Mouse (Mus musculus): ENCODE data around the gene Oxct1. TPM values are rescaled to one million over a fixed set of nuclear protein-coding genes. Genes with fewer than 3 reads are reported as not detected.

Oxct1 gene
- polyA plus RNA-seq, 1 experiment from 2014 or later, result 279 TPM

GRCm38 (mm10) chr15:4042423-4042822, 16.2 kb downstream of the Oxct1 start:
- Histone ChIP-seq H3K36me3 (peaks cover 36% of the 10 kb centered on the region), H3K27me3 (no peaks in the 10 kb centered on the region), H3K9me3 (no peaks in the 10 kb centered on the region), H3K27ac (no peak overlapping the region), H3K4me3 (no peak overlapping the region), H3K4me2 (no peak overlapping the region), H3K4me1 (no peaks in the 10 kb centered on the region), H3K9ac (no peak overlapping the region)
- no peak for ATAC-seq (ENCODE audit: insufficient number of reproducible peaks, low FRiP score, low TSS enrichment, low read depth)
- 60% methylated on average over 3 of the region's 3 CpGs for WGBS

DNA sequence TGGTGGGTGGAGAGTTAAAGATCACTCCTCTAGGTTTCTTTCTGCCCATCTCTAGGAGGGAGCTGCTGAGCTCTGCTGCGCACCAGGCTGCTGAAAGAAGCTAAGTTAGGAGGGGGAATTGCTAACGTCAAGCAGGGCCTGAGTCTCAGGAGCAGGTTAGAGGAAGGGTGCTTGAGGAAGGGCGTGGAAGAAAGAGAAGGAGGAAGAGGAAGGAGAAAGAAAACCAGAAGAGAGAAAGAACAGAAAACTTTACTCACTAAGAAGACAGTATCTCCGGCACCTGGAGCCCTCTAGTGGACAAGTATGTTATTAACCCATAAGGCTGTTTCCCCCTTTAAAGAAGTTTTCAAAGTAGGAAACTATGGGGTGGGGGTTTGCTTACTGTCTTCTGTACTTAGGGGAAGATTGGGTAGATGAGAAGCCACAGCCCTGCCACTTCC, 16.9 kb downstream of the Oxct1 start:
- no peaks in the 10 kb centered on the region for H3K9me3 ChIP-seq
- ATAC-seq (ENCODE audit: insufficient number of reproducible peaks, low FRiP score, low TSS enrichment, low read depth), result no peak
- WGBS, result 25% methylated on average over 4 of the region's 4 CpGs
- no peaks in the 10 kb centered on the region for H3K27me3 ChIP-seq
- no peak overlapping the region for H3K4me3 ChIP-seq
- H3K27ac ChIP-seq, result no peak overlapping the region
- H3K36me3 ChIP-seq, result peaks cover 35% of the 10 kb centered on the region
- H3K4me2 ChIP-seq, result no peak overlapping the region
- no peak overlapping the region for H3K9ac ChIP-seq
- no peaks in the 10 kb centered on the region for H3K4me1 ChIP-seq

GRCm38 (mm10) chr15:4056627-4057026, 30.4 kb downstream of the Oxct1 start:
- H3K27ac ChIP-seq, result no peak overlapping the region
- no peaks in the 10 kb centered on the region for H3K27me3 ChIP-seq
- ATAC-seq (ENCODE audit: insufficient number of reproducible peaks, low FRiP score, low TSS enrichment, low read depth), result no peak
- no peaks in the 10 kb centered on the region for H3K4me1 ChIP-seq
- no peak overlapping the region for H3K4me2 ChIP-seq
- H3K36me3 ChIP-seq, result peaks cover 39% of the 10 kb centered on the region
- no peak overlapping the region for H3K4me3 ChIP-seq
- WGBS, result 23% methylated on average over 5 of the region's 5 CpGs
- no peaks in the 10 kb centered on the region for H3K9me3 ChIP-seq
- no peak overlapping the region for H3K9ac ChIP-seq

DNA sequence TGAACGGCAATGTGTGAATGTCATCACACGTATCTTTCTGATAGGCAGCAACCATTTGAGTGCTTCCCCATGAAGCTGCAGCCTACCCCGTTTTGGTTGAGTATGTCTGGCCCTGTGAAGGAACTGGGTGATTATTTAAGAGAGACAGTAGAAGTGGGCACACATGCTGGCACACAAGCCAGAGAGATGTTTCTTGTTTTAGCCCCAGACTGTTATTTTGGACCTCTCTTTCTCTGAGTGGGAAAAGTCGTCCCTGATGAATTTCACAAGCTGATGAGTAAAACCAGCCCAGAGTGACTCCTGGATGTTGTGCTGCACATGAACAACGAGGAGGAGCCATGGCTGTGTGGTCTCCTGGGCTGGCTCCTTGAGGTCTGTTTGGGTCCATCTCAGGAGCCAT, 37.4 kb downstream of the Oxct1 start:
- whole genome bisulfite sequencing, result 84% methylated on average over 5 of the region's 5 CpGs
- H3K27ac ChIP-seq, result no peak overlapping the region
- no peak overlapping the region for H3K4me2 ChIP-seq
- no peaks in the 10 kb centered on the region for H3K27me3 ChIP-seq
- no peak overlapping the region for H3K9ac ChIP-seq
- no peak for ATAC-seq (ENCODE audit: insufficient number of reproducible peaks, low FRiP score, low TSS enrichment, low read depth)
- no peaks in the 10 kb centered on the region for H3K4me1 ChIP-seq
- peaks cover 40% of the 10 kb centered on the region; the same call in 1 of the 2 replicates for H3K36me3 ChIP-seq
- H3K9me3 ChIP-seq, result no peaks in the 10 kb centered on the region
- no peak overlapping the region for H3K4me3 ChIP-seq

DNA sequence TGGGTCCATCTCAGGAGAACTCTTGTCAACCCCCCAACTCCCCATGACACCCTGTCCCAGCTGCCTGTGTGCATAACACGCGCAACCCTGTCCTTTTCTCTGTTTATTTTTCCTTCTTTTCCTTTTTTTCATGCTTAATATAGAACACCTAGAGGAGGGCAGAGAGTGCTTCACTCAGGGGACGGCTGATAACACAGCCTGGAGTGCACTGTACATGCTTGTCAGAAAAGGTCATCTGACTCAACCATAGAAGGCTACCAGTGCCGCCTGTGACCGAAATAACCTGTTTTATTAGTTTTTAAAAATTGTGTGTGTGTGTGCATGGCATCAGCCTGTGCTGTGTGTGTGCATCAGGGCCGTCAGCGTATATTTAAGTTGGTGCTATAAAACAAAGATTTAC, 37.8 kb downstream of the Oxct1 start:
- no peak overlapping the region for H3K27ac ChIP-seq
- H3K9me3 ChIP-seq, result no peaks in the 10 kb centered on the region
- no peak overlapping the region for H3K9ac ChIP-seq
- 79% methylated on average over 7 of the region's 7 CpGs for whole genome bisulfite sequencing
- no peaks in the 10 kb centered on the region for H3K27me3 ChIP-seq
- no peaks in the 10 kb centered on the region for H3K4me1 ChIP-seq
- no peak overlapping the region for H3K4me3 ChIP-seq
- no peak for ATAC-seq (ENCODE audit: insufficient number of reproducible peaks, low FRiP score, low TSS enrichment, low read depth)
- peaks cover 39% of the 10 kb centered on the region; the same call in 1 of the 2 replicates for H3K36me3 ChIP-seq
- no peak overlapping the region for H3K4me2 ChIP-seq

- no peaks in the 10 kb centered on the region for H3K27me3 ChIP-seq
- no peaks in the 10 kb centered on the region for H3K9me3 ChIP-seq
- peaks cover 32% of the 10 kb centered on the region; the same call in 1 of the 2 replicates for H3K36me3 ChIP-seq
- 89% methylated on average over 5 of the region's 5 CpGs for WGBS
- no peak overlapping the region for H3K4me3 ChIP-seq
- no peak overlapping the region for H3K27ac ChIP-seq
- H3K9ac ChIP-seq, result no peak overlapping the region
- H3K4me1 ChIP-seq, result no peaks in the 10 kb centered on the region
- ATAC-seq (ENCODE audit: insufficient number of reproducible peaks, low FRiP score, low TSS enrichment, low read depth), result no peak
- no peak overlapping the region for H3K4me2 ChIP-seq
Observed at GRCm38 (mm10) chr15:4064694-4065093, 38.5 kb downstream of the Oxct1 start.

DNA sequence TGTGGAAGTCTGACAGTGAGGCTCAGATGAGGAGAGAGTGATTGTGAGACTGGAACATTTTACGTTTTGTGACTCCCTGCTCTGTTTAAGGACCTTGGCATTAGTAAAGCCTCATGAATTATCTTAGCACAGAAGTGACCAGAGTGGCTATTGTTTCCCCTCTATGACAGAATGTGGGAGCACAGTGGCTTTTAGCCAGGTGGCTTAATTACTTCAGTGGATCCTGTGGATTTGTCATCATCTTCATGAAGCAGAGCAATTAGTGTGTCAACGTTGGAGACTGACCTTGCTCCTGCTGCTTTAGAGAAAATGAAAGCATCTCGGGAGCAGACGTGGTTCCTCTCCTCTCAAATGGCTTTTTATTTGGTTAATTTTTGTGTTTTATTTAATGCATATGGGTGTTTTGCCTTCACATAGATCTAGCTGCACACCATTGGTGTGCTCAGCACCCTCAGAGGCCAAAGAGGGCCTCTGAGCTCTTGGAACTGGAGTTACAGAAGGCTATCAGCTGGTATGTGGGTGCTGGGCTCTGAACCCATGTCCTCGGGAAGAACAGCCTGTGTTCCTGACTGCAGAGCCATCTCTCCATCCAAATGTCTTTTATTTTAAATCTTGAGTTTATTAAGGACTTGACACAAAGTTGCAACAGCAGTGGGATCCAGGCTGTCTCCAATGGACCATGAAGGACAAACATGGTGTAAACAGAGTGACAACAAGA, 41.2 kb downstream of the Oxct1 start:
- Histone ChIP-seq H3K27ac (no peak overlapping the region), H3K9me3 (no peaks in the 10 kb centered on the region), H3K27me3 (no peaks in the 10 kb centered on the region), H3K4me1 (no peaks in the 10 kb centered on the region), H3K4me3 (no peak overlapping the region), H3K36me3 (peaks cover 24% of the 10 kb centered on the region; the same call in 1 of the 2 replicates), H3K9ac (no peak overlapping the region), H3K4me2 (no peak overlapping the region)
- whole genome bisulfite sequencing, result 68% methylated on average over 5 of the region's 5 CpGs
- no peak for ATAC-seq (ENCODE audit: insufficient number of reproducible peaks, low FRiP score, low TSS enrichment, low read depth)

- no peaks in the 10 kb centered on the region for H3K4me1 ChIP-seq
- no peak overlapping the region for H3K27ac ChIP-seq
- H3K9ac ChIP-seq, result no peak overlapping the region
- 91% methylated on average over 4 of the region's 4 CpGs for WGBS
- no peaks in the 10 kb centered on the region for H3K27me3 ChIP-seq
- H3K4me3 ChIP-seq, result no peak overlapping the region
- no peaks in the 10 kb centered on the region for H3K9me3 ChIP-seq
- ATAC-seq (ENCODE audit: insufficient number of reproducible peaks, low FRiP score, low TSS enrichment, low read depth), result no peak
- H3K36me3 ChIP-seq, result peaks cover 21% of the 10 kb centered on the region
- no peak overlapping the region for H3K4me2 ChIP-seq
Observed at GRCm38 (mm10) chr15:4077978-4078377, 51.8 kb downstream of the Oxct1 start.

DNA sequence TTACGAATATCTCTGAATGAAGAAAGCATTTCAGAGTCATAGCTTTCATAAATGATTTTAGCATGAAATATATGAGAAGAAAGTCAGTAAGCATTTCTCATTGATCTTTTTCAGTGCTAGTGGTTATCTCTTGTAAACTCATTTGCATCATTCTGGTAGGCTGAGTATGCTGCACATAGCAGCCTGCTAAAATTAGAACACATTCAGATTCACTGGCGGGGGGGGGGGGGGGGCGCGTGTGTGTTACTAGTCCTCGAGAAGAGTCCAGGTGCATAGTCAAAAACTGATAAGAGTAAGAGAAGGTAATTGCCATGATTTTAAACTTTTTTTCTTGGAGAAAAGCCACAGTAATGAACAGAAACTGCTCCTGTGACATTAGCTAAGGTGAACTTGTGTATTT, 52.6 kb downstream of the Oxct1 start:
- Histone ChIP-seq H3K36me3 (peaks cover 18% of the 10 kb centered on the region), H3K9me3 (no peaks in the 10 kb centered on the region), H3K4me3 (no peak overlapping the region), H3K4me2 (no peak overlapping the region), H3K9ac (no peak overlapping the region), H3K27me3 (no peaks in the 10 kb centered on the region), H3K4me1 (no peaks in the 10 kb centered on the region), H3K27ac (no peak overlapping the region)
- 83% methylated on average over 5 of the region's 5 CpGs for WGBS
- no peak for ATAC-seq (ENCODE audit: insufficient number of reproducible peaks, low FRiP score, low TSS enrichment, low read depth)

- 83% methylated on average over 13 of the region's 13 CpGs for WGBS
- no peak overlapping the region for H3K4me2 ChIP-seq
- no peak for ATAC-seq (ENCODE audit: insufficient number of reproducible peaks, low FRiP score, low TSS enrichment, low read depth)
- no peak overlapping the region for H3K27ac ChIP-seq
- H3K27me3 ChIP-seq, result no peaks in the 10 kb centered on the region
- H3K36me3 ChIP-seq, result peaks cover 18% of the 10 kb centered on the region
- H3K9ac ChIP-seq, result no peak overlapping the region
- no peaks in the 10 kb centered on the region for H3K4me1 ChIP-seq
- H3K4me3 ChIP-seq, result no peak overlapping the region
- no peaks in the 10 kb centered on the region for H3K9me3 ChIP-seq
Observed at GRCm38 (mm10) chr15:4079425-4080189, 53.4 kb downstream of the Oxct1 start.

DNA sequence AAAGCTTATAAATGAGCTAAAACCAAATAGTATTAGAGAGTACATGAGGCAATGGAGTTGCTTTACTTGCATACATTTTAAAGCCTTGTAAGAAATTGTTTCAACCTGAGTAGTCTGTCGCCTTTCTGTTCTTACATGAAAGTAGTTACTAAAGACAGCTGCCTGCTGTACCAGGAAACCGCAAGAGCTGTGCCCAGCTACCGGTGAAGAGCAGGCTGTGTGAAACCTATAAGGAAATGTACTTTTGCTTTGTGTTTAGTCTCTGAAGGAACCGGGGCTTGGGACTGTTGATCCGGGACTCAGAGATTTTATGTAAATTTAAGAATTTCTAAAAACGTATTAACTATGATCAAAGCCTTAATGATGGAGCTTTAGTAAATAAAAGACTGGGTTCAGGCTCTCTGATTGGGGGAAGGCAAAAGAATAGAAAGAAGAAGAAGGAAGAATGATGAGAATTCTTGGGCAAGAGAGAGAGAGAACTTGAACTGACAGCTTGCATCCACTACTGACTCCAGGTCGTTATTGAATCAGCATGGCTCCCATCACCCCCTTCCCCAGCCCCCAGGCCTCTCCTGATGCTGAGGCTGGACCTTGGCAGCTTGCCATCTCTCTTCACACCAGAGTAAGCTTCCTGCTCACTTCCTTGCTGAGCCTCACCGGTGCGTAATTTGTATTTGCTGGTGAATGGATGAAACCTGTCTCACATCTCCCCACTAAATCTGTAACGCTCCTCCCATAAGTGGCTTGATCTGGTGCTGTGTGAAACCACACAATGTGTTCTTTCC, 59.6 kb downstream of the Oxct1 start:
- H3K27me3 ChIP-seq, result no peaks in the 10 kb centered on the region
- H3K27ac ChIP-seq, result no peak overlapping the region
- H3K4me1 ChIP-seq, result no peaks in the 10 kb centered on the region
- H3K4me2 ChIP-seq, result no peak overlapping the region
- peaks cover 2% of the 10 kb centered on the region for H3K36me3 ChIP-seq
- ATAC-seq (ENCODE audit: insufficient number of reproducible peaks, low FRiP score, low TSS enrichment, low read depth), result no peak
- H3K9me3 ChIP-seq, result no peaks in the 10 kb centered on the region
- WGBS, result 72% methylated on average over 10 of the region's 10 CpGs
- no peak overlapping the region for H3K9ac ChIP-seq
- H3K4me3 ChIP-seq, result no peak overlapping the region

DNA sequence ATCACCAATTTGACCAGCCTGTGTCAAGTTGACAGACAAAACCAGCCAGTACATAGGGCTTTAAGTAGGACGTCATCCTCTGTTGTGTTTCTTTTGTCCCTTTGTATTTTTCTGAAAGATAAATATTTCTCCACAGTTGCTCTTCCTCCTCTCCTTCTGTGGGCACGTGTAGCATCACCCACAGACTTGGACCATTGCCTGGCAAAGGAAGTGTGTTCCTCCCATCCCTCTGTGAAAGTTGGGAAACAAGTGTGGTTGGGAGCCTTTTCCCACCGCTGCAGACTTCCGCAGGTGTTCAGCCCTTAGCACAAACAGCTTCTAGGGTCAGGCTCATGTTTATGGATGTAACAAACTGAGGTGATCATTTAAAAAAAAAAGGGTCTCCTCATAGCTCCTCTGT, 61.3 kb downstream of the Oxct1 start:
- WGBS, result 77% methylated on average over 4 of the region's 4 CpGs

More for the DNA sequence above, 61.3 kb downstream of the Oxct1 start:
- no peak overlapping the region for H3K27ac ChIP-seq
- no peaks in the 10 kb centered on the region for H3K27me3 ChIP-seq
- no peak overlapping the region for H3K4me2 ChIP-seq
- peaks cover 15% of the 10 kb centered on the region for H3K36me3 ChIP-seq
- no peak overlapping the region for H3K9ac ChIP-seq
- no peak for ATAC-seq (ENCODE audit: insufficient number of reproducible peaks, low FRiP score, low TSS enrichment, low read depth)
- no peaks in the 10 kb centered on the region for H3K9me3 ChIP-seq
- H3K4me3 ChIP-seq, result no peak overlapping the region
- no peaks in the 10 kb centered on the region for H3K4me1 ChIP-seq
